Mouse (Mus musculus) testis, postnatal 14 days (tissue): ENCODE results near the gene Gm3336.

Experiments used
- DNase-seq: peaks from one replicate; pipeline ENCODE4 v3.0.0; 2021; ENCODE audit warnings: low spot score

Gm3336 gene

DNA sequence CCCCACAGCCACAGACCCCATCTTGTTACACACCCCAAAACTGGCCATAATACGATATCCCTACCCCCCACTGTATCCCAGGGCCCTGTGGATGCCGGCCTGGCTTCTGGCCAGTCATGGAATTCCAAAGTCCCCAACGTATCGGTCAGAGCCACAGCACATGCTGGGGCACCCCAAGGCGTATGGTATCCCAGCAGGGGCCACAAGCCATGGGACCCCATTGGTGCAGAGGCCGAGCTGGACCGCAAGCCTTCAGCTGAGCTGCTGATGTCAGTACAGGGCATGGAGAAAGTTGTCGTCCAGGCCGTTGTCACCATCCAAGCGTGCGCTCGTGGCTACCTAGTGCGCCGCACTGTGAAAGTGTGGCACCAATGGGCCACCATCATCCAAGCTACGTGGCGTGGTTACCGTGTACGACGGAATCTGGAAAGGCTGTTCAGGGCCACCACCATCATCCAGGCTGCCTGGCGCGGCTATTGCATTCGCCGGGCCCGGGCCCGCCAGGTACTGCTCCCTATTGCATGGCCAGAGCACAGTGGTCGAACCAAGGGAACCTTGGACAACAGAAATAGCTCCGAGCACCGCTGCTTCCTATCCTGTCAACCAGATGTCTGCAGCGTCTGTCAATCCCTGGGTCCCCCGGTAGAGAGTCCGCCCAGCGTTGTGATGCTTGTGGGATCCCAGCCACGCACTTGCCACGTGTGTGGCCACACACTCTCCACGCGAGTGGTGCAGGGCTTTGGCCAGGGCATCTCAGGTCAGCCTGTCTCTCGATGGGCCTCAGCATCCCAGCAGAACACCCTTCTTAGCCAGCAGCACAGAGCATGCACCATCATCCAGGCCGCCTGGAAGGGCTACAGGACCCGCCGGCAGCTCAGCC, 1.6 kb upstream of the Gm3336 start:
- no peak for DNase-seq

DNA sequence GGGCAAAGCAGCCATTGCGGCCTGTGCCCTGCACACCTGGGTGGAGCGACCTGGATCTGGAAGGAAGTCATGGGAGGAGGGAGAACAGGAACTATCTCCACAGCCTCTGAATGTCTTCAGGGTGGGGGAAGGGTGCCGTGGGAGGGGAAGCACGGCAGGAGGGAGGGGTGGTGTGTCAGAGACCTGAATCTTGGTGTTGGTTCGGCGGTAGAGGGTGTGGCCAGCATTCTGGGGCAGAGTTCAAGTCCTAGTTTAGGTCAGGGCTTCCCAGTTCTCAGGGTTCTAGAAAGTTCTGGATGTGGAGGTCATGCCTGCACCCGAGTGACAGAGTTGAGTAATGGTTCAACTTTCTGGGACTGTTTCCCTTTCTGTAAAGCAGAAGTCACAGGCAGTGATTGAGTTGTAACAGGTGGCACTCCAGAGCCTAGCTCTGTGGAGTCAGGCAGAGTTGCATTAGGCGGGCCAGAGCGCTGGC, 1.5 kb downstream of the Gm3336 start:
- DNase-seq: no peak

DNA sequence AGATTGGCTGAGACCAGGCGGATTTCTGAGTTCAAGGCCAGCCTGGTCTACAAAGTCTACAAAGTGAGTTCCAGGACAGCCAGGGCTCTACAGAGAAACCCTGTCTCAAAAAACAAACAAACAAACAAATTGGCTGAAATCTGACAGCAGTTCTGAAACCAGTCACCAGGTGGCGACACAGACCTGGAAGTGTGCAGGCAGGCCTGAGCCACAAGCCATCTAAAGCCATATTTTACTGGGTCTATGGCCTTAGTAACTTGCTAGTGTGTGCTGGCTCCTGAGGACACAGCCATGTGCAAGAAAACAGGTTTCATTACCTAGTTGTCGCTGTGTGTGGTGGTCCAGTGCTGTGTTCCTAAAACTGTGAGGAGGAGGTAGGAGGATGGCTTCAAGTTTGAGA, 2.4 kb downstream of the Gm3336 start:
- no peak for DNase-seq

DNA sequence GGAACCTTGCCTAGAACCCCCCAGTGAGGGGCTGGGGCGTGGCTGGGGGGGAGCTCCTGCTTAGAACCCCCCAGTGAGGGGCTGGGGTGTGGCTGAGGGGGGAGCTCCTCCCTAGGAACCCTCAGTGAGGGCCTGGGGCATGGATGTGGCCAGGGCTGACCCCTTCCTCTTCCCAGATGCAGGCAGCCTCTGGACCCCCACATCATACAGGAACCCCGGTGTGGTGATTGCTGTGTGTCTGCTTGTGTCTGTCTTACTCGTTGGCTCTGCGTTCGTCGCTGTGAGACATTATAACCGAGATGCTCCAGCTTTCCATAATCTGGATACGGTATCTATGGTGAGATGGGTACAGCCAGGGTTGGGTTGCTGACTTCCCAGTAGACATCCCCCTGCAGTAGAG, 3.3 kb downstream of the Gm3336 start:
- no peak for DNase-seq

DNA sequence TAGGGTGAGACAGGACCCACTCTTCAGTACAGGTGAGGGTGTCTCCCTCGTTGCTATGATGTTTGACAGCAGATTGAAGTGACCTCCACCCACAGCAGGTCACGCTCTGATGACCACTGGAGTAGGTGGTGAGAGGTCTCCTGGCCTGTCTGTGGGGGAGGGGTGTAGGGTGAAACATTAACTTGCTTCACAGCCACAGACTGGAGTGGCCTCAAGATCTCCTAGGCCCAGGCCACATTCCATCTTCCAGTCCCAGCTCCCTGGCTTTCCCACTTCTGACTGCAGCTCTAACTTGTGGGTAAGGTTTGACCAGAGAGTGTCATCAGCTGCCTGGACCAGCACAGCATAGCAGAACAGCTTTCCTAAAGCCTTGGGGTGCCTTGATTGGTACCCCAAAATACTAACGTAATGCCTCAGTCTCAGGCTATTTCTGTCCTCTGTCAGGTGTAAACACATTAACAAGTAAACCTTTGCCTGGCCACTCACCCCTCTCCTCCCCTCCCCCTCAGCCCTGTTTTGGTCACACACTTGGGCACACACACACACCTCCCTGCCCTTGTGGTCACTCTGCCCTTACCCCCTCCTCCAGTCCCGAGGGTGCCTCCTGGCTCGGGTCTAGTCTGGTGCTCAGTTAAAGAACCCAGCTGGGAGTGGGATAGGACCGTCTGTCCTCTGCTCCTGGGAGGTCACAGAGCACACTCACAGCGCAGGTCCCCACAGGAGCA, 5.3 kb downstream of the Gm3336 start, which contains the start of gene Pde4c:
Gene Pde4c (plus strand): TSS at position 235 of the 725 bp plus-strand sequence.
- DNase-seq: no peak

DNA sequence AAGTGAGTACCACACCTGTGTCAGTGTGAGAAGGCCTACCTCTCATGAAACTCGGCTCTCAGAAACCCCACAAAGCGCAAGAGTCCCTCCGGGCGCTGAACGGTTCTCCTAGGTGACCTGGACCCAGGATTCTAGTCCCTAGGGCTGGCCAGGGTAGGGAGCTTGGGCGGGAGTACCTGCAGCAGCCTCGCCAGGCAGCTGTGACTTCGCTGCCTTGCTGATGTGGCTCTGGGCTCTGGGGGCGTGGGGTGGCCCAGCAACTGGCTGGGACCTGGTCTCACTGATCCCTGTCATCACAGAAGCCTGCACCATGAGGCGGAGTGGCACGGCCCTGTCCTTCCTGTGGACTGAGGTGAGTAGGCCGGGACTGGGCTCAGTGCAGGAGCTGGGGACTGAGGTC, 5.9 kb downstream of the Gm3336 start:
- no peak for DNase-seq

DNA sequence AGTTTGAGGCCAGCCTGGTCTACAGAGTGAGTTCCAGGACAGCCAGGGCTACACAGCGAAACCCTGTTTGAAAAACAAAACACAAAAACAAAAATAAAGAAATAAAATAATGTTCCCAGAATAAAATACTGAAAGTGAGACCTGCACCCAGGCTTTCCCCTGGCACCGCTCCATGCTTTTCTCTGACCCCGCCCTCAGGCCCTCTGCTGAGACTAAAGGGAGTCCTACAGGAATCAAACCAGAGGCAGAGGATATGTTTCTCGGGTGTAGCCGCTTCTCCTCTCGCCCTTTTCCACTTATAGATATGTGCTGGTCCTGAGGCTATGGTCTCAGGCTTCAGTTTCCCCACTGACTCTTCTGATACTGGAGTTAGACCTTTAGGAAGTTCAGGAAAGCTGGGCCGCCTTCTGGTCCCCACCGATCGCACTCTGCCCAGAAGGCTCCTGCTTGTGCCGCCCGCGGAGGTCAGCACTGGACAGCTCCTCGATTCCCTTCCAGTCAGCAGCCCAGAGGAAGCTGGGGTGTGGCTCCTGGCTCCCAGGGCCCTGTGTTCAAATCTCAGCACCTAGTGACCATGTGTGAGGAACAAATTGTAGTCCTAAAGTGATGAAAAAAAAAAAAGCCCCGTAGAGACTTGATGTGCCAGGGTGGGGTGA, 7.6 kb downstream of the Gm3336 start:
- no peak for DNase-seq

DNA sequence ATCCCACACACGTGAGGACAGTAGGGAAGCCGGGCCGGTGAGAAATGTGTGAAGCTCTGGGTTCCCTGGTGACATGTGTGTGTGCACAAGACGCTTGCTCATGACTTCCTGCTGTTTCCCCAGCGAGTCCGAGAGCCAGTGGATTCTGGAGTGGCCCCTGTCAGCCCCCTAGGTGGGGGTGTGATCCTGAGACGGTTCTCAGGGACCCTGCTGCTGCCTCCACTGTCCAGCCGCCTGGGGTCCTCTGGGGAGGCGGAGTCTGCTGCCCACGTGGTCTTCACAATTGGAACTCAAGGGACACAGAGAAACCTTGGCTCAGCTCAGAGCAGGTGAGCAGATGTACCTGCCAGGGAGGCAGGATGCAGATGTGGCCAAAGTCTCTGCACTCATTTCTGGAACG, 8.4 kb downstream of the Gm3336 start:
- DNase-seq: no peak

DNA sequence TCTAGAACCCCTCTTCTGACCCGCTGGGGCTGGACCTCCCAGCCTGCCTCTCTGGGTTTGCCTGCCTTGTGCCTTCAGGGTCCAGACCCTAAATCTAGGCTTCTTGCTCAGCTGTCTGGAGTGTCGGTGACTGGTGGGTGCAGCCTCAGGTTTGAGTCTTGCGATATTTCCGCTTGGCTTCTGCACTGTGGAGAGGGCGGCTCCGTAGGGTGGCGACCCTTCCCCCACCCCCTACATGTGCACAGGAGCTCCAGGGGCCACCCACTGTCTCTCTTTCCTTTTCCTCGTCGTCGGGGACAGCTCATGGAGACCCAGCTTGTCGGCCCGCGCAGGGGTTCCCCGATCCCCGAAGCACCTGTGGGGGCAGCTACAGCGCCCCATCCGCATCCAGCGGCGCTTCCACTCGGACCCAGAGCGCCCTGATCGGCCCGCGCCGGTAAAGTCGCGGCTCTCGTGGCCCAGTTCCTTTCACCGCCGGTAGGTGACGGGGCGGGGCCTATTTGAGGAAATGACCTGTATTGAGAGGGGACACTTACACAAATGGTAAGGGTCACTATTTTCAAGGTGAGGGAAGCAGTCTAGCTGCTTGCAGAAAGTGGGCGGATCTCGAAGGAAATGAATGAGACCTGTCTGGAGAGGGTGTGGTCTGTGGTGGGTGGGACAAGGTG, 11.6 kb downstream of the Gm3336 start:
- no peak for DNase-seq

DNA sequence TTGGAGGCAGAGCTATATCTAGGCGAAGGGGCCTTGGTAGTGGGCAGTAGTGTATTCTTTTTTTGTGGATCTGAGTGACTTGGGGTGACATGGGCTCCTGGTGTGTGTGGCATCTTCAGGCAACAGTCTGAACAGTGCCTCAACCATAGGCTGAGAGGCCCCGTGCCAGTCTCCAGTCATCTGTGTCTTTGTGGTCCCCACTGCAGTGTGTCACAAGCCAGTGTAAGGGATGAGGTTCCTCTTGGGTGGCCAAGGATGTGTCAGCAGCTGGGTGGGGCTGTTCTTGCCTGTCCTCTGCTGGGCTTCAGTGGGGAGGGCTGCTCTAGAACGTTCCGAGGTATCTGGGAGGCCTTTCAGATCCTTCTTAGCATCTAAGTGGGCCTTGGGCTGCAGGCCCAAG, 12.6 kb downstream of the Gm3336 start:
- DNase-seq: no peak

DNA sequence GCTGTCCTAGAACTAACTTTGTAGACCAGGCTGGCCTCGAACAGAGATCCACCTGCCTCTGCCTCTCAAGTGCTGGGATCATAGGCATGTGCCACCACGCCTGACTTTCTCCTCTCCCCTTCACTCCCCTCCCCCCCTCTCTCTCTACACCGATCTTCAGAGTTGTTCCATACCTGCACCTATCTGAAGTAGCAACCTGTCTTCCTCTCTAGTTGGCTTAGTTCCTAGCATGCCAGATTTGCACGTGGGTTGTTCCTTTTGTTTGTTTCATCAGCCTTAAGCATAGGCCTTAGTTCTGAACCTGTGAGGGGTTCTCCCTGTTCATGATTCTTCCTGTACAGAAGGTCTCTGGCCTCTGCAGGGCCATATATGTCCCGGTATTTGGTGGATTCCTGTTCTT, 19.4 kb downstream of the Gm3336 start:
- DNase-seq: no peak

DNA sequence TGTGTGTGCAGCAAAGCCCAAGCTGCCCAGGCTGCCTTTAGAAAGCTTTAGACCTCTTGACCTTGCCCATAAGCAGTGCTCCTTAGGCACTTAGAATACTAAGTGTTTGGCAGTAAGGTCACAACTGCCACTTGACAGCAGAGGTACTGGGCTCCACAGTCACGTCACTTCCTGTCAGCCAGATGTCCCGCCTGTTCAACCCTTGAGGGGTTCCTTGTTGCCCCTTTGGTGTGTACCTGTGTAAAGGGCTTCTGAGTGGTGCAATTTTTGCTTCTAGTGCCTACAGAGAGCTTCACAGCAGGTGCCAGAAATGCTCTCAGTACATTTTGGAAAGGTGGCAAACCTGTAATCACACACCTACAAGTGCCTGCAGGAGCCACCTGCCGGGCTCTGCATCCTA, 19.9 kb downstream of the Gm3336 start:
- DNase-seq: no peak

DNA sequence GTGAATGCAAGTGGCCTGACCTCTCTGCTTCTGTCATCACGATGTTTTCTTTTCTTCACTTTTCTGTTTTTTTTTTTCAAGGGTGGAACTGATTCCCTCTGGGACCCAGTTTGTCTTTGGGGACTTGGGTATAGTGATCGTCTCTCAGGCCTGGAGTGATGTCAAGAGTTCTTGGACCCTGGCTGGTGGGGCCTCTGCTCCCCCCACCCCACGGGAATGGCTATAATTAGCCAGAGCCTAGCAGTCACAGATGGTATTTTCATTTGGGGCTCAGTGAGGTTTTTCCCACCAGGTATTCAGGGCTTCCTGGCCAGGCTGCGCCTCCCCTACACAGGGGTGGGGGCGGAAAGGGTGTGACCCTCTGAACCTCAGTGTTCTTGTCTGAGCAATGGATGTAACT, 23.3 kb downstream of the Gm3336 start:
- no peak for DNase-seq

DNA sequence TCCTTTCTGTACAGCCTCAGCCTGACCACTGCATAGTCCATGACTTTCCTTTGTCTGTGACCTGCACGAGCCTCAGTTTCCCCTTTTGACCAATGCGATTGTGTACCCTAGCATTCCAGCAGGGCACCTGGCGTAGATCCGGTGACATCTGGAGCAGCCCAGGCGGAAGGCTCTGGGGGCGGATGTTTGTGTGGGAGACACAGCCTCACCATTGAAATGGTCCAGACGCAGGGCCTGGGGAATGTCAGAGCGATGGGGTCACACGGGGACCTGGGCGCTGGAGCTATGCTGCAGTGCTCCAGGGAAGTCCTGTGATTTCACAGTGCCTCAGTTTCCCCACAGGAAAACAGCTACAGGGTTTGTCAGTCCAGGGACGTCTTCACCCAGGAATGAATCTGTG, 23.8 kb downstream of the Gm3336 start:
- DNase-seq: no peak

DNA sequence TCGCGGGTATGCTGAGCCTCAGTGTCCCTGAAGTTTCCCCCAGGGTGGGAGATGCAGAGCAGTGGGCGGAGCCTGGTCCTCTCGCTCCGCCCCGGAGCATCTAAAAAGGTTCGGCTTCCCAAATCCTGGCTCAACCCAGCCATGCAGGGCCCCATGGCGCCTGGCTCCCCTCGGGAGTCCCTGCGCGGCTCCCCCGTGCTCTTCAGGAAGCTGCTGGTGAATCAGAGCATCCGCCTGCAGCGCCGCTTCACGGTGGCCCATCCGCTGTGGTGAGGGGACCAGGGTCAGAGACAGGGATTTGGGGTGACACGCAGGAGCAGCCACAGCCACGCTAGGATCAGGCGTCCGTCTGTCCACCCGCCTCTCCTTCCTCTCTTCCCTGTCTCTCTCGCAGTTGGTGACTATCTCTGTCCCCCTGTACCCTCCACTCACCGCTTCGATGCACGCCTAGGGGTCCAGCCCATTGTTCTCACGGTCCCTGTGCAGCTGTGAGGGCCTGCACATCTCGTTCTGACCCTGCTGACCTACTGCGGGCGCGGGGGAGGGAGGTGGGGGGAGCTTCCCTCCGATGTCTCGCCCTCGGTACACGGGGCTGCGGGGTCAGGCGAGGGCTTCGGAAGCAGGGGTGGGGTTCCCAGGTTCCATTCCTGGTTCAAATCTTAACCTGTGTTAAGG, 24.8 kb downstream of the Gm3336 start:
- no peak for DNase-seq

DNA sequence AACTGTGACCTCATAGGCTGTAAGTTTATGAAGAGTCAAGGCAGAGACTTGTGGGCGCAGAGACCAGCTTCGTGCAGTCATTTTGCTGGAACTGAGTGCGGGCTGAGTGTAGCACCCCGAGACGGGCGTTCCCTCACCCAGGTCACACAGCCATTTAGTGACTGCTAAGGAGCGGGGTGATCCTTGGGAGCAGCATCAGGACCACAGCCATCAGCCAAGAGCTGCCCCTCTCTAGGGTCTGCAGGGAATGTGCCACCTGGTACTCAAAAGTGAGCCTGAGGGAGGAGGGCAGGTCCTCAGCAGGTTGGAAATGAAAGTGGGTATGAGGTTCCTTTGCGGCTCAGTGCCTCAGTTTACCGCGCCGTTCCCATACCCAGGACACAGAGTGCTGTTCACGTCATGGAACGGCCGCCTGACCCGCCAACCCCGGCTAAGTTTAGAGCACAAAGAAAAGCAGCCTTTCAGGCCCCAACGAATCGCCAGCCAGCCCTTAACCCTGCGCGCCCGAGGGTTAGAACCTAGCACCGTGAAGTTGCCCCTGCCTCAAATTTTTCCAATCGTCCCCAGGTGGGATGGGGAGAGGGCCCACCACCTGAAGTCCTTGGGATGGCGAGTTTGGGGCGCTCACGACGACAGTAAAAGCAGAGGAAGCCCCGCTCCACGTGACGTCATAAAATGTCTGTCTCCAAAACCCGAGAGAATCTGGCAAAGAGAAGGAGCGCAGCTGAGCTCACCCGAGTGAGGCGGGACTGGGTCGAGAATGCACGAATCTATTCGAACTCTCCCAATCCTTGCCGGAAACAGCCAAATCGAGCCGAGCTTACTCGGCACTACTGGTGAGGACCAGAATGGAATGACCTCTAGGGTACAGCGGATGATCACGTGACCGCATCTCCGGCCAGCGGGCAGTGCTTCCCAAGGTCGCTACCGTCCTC, 25.6 kb downstream of the Gm3336 start:
- peak; percentile 66 for DNase-seq

DNA sequence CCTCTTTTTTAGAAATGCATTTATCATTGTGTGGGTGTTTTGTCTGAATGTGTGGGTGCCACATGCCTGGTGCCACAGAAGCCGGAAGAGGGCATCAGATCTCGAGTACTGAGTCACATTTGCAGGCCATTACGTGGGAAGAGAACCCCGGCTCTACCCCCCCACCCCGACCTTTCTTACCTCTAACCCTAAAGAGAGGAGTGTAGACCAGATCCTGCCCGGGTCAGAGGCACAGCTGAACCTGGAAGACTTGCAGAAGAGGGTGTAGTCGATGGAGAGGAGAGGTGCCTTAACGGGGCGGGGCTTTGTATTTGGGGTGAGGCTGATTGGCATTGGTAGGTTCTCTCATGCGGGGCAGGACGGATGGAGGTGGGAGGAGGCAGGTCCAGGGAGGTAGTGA, 26.5 kb downstream of the Gm3336 start:
- DNase-seq: no peak

DNA sequence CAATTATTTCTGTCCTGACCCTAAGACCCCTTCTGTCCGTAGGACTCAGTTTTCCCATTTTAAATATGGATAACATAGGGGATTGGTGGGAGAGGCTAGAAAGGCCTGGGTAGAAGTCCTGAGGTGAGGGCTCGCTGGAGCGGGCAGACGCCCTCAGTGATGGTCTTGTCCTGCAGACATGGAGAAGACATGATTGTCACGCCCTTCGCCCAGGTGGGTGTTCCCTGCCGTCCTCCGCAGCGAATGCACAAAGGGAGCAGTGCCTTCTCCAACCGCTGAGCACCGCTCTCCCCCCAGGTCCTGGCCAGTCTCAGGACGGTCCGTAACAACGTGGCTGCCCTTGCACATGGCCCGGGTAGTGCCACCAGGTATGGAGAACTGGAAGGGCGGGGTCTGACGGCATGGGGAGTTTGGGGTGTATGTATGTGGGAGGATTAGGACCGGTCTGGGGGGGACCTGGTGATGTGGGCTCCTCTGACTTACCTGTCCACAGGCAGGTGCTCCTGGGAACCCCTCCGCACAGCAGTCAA, 27.4 kb downstream of the Gm3336 start:
- no peak for DNase-seq

DNA sequence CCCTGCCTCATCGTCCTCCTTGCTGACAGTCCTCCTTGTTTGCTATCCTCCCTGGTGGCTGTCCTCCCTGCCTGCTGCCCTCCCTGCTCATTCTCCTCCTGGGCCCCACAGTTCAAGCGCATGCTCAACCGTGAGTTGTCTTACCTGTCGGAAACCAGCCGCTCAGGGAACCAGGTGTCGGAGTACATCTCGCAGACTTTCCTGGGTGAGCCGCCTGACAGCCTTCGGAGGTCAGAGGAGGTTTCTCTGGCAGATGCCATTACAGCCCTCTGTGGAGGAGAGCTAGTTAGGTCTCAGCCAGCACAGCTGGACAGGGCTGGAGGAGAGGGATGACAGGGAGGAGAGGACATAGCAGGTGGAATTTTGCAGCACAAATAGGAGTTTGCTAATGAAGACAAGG, 28.3 kb downstream of the Gm3336 start:
- DNase-seq: no peak

DNA sequence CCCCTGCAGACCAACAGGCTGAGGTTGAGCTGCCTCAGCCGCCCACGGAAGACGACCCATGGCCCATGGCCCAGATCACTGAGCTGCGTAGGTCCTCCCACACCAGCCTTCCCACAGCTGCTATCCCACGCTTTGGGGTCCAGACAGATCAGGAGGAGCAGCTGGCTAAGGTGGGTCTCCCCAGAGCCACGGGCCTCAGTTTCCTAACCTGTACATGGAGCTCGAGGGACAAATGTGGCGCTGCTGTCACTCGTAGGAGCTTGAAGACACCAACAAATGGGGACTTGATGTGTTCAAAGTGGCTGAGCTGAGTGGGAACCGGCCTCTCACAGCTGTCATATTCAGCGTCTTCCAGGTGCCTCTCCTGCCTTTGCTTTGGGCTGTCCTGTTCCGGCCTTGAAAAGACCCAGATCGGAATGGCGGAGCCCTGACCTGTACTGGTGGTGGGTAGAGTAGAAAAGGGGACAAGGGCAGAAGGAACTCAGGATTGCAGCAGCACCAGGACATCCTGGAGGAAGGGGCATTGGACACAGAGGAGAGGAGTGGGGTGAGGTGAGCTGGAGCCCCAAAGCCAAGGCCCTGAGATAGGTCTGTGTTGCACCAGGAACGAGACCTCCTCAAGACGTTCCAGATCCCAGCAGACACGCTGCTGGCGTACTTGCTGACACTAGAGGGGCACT, 29.0 kb downstream of the Gm3336 start:
- DNase-seq: no peak
